Mouse (Mus musculus) CD8-positive naive resting alpha-beta T cell, adult 2 months (primary cell): ENCODE results near the gene Ccdc88b.

Source experiments
- DNase-seq, 2 experiments: peaks; one replicate each; pipeline ENCODE4 v3.0.0; 2022; ENCODE audit warnings: low read depth in 2 of 2, low spot score in 2 of 2

Gene Ccdc88b

GRCm38 (mm10) chr19:6829870-6830555 lies 28.0 kb downstream of the Ccdc88b start:
- DNase-seq, result no peak

- DNase-seq, result no peak
These were observed 28.9 kb downstream of the Ccdc88b start for GRCm38 (mm10) chr19:6829069-6829468.

DNA sequence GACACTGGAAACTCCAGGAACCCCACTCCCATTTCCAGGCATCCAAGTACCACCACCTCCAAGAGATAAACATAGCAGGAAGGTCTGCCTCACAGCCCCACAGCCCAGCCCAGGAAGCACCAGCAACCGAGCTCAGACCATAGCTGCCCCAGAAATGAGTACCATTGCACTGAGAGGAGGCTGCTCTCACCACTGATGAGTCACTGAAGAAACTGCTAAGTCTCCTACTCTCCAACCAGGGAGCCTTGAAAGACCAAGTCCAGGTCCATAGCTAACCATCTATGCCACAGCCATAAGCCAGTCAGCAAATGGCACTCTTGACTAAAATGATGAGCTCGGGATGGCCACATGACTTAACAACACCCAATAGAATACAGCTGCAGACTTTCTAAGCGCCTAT lies 31.4 kb downstream of the Ccdc88b start:
- no peak for DNase-seq

- no peak for DNase-seq
These were observed 32.6 kb downstream of the Ccdc88b start for GRCm38 (mm10) chr19:6825384-6825783.

DNA sequence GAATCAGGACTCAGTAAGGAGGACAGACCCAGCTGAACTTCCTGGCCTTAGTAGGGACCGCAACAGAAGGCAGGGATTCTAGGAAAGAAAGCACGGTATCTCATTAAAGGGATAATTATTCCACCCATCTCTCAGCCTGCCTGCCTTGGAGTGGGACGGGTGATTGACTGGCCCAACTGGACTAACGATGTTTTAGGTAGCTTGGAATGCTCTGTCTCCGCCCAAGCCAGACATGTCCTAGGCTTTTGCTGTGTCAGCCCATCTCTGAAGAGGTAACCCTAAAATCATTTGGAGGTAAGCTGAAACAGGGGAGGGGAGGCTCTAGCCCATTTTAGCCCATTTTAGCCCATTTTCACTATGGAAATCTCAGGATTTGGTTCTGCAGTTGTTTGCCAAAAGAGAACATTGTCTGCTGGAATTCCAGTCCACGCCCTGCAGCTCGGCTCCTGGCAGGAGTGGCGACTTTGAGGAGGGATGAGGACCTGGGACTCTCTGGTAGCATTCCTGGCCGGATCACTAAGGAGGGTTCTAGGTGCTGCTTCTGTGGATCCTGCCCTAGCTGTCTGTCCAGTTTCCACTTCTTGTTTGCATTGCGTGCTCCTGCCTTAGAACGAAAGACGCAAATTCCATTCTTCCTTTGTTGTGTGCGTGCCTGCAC lies 37.3 kb downstream of the Ccdc88b start:
- no peak for DNase-seq

GRCm38 (mm10) chr19:6819143-6819827 lies 38.7 kb downstream of the Ccdc88b start:
- no peak for DNase-seq

GRCm38 (mm10) chr19:6814958-6815357 lies 43.1 kb downstream of the Ccdc88b start:
- no peak for DNase-seq

DNA sequence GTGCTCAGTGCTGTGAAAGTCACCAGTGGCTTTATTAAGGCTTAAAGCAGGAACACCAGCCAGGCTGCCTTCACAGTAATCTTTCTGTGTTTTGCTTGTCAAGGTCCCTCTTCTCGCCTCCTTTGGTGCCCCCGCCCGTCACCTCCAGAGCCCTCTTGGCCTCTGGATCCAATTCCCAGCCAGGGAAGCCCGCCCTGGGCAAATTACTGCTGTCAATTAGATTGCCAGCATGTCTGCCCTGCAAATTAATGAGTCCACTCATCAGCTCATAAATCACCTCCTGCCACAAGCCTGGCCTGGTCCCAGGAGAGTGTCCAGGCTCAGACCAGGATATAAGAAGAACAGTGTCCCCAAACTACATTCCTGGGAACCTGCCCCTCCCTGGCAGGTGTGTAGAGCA lies 43.6 kb downstream of the Ccdc88b start:
- DNase-seq, result no peak
